Mouse (Mus musculus) lung, postnatal 0 days (tissue): Measurements from ENCODE around the gene Msi2. TPM values are rescaled to one million over a fixed set of nuclear protein-coding genes. Genes with fewer than 3 reads are reported as not detected.
A peak's percentile ranks its signal among the peaks of the same experiment; 100 is the strongest.

Experiments
- ATAC-seq: fragments of 200-750 bp; cut with Nextera tagmentation; 2 replicates; pipeline ENCODE4 v1.8.0; 2017; ENCODE audit warnings: moderate library complexity
- DNase-seq: peaks from one replicate; pipeline ENCODE4 v3.0.0-alpha.2; 2016; ENCODE audit warnings: low spot score
- H3K27ac ChIP-seq: fragments of 300-500 bp; sonication (generic); 2 replicates; pipeline ENCODE4 v1.5.1; 2014; ENCODE audit warnings: antibody characterized with exemption, mild to moderate bottlenecking, low read length, mixed read lengths
- H3K27me3 ChIP-seq: fragments of 300-500 bp; sonication (generic); replicated peaks from 2 replicates; pipeline ENCODE4 v1.6.1; 2014; ENCODE audit warnings: low read length, mixed read lengths; ENCODE audit not compliant: insufficient read depth
- H3K36me3 ChIP-seq: fragments of 300-500 bp; sonication (generic); 2 replicates; pipeline ENCODE4 v1.6.1; 2014; ENCODE audit warnings: low read length, mixed read lengths; ENCODE audit not compliant: insufficient read depth
- H3K4me1 ChIP-seq: fragments of 300-500 bp; sonication (generic); 2 replicates; pipeline ENCODE4 v1.6.1; 2014; ENCODE audit warnings: antibody characterized with exemption, low read depth, low read length, mixed read lengths; ENCODE audit not compliant: insufficient read depth
- H3K4me2 ChIP-seq: fragments of 300-500 bp; sonication (generic); replicated peaks from 2 replicates; pipeline ENCODE4 v1.6.1; 2014; ENCODE audit warnings: low read depth, mild to moderate bottlenecking, low read length, moderate library complexity, mixed read lengths
- H3K4me3 ChIP-seq: fragments of 300-500 bp; sonication (generic); 2 replicates; pipeline ENCODE4 v1.5.1; 2014; ENCODE audit warnings: low read depth, low read length
- H3K9ac ChIP-seq: fragments of 300-500 bp; sonication (generic); replicated peaks from 2 replicates; pipeline ENCODE4 v1.6.1; 2014; ENCODE audit warnings: low read depth, mild to moderate bottlenecking
- H3K9me3 ChIP-seq: fragments of 300-500 bp; sonication (generic); 2 replicates; pipeline ENCODE4 v1.6.1; 2016; ENCODE audit warnings: low read length, mixed read lengths
- CTCF ChIP-seq: IDR thresholded peaks from 2 replicates; pipeline ENCODE4 v1.5.1; 2016; ENCODE audit warnings: antibody characterized with exemption, mild to moderate bottlenecking
- EP300 ChIP-seq: IDR thresholded peaks from 2 replicates; pipeline ENCODE4 v1.6.1; 2016; ENCODE audit warnings: antibody characterized with exemption, mild to moderate bottlenecking, control low read depth
- whole genome bisulfite sequencing: fragments of 180-500 bp; shearing (Covaris S2); extraction: QIAGEN DNeasy Blood & Tissue Kit; methylation state at CpG from one replicate; pipeline ENCODE4 v1.1.7; 2014; 5-methylcytosine and 5-hydroxymethylcytosine counted together
- polyA plus RNA-seq: library from polyadenylated mRNA; unstranded; fragments of >200 nt; fragmentation: Nextera tagmentation; extraction: Ambion mirVana; gene quantifications from 2 replicates; pipeline ENCODE4 v1.2.1, GENCODE M21; 2015

Gene Msi2
- polyA plus RNA-seq, 1 experiment from 2014 or later = 12.6 TPM

GRCm38 (mm10) chr11:88582021-88582707, 136.1 kb downstream of the Msi2 start:
- Histone ChIP-seq H3K27ac (peak overlapping the region; percentile 54), H3K9ac (no peak overlapping the region), H3K27me3 (no peaks in the 10 kb centered on the region), H3K4me1 (peaks cover 32% of the 10 kb centered on the region; the same call in 1 of the 2 replicates), H3K36me3 (no peaks in the 10 kb centered on the region), H3K4me3 (no peak overlapping the region), H3K9me3 (no peaks in the 10 kb centered on the region), H3K4me2 (0 out of 2 replicates have a peak overlapping the region, but pooled peaks have one; percentile 22)
- 31% methylated on average over 13 of the region's 13 CpGs for WGBS
- TF ChIP-seq CTCF (no peak), EP300 (no peak)
- ATAC-seq = no peak
- DNase-seq = no peak

DNA sequence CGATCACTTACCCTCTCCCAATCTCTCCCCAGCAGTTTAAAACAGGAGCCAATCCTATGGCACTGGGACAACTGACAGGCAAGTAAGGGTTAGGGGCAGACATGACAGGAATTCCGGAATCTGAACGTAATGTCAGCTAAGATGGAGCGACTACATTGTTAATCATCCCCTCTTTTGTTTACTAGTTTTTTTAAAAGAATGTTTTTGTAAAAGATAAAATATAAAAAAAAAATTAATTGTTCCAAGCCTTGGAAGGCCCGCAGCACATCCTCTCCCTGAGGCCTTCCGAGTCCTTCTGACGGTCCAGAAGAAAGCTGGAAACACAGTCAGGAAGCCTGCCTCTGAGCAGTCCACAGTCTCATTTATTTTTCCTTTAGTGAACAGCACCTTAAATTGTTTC, 136.9 kb downstream of the Msi2 start:
- Histone ChIP-seq H3K9me3 (no peaks in the 10 kb centered on the region), H3K4me2 (no peak overlapping the region), H3K4me3 (no peak overlapping the region), H3K36me3 (no peaks in the 10 kb centered on the region), H3K27me3 (no peaks in the 10 kb centered on the region), H3K9ac (no peak overlapping the region), H3K4me1 (peaks cover 32% of the 10 kb centered on the region; the same call in 1 of the 2 replicates), H3K27ac (no peak overlapping the region; the same call in 1 of the 2 replicates)
- 55% methylated on average over 7 of the region's 7 CpGs for WGBS
- ATAC-seq (no peak), DNase-seq (no peak)
- TF ChIP-seq CTCF (no peak), EP300 (peak; percentile 41; the same call in 1 of the 2 replicates)

DNA sequence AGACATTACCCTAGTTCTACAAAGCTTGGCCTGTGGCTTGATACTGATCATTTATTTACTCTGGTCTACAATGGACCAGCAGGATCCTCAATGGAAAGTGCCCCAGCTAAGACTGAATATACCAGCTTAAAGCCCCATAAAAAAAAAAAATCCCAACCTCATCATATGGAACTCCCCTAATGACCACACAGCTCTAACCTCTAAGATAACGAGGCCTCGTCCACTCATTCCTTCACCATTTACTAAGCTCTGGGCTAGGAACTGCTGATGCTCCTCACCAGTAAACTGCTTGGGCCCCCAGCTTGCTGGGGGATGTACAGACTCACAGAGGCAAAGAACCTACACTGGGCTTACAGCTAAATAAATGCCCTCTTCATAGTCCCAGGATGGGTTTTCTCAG, 139.6 kb downstream of the Msi2 start:
- Histone ChIP-seq H3K27ac (no peak overlapping the region), H3K4me1 (peaks cover 30% of the 10 kb centered on the region), H3K27me3 (no peaks in the 10 kb centered on the region), H3K36me3 (no peaks in the 10 kb centered on the region), H3K4me2 (no peak overlapping the region), H3K4me3 (no peak overlapping the region), H3K9me3 (no peaks in the 10 kb centered on the region), H3K9ac (no peak overlapping the region)
- no peak for TF ChIP-seq CTCF
- TF ChIP-seq EP300 = no peak
- no peak for DNase-seq
- ATAC-seq = no peak
- WGBS = 98% methylated on average over 2 of the region's 2 CpGs

GRCm38 (mm10) chr11:88577076-88577475, 141.2 kb downstream of the Msi2 start:
- TF ChIP-seq CTCF = no peak
- no peak for TF ChIP-seq EP300
- Histone ChIP-seq H3K4me2 (no peak overlapping the region), H3K9ac (no peak overlapping the region), H3K36me3 (no peaks in the 10 kb centered on the region), H3K27ac (0 out of 2 replicates have a peak overlapping the region, but pooled peaks have one; percentile 4), H3K27me3 (no peaks in the 10 kb centered on the region), H3K9me3 (no peaks in the 10 kb centered on the region), H3K4me3 (no peak overlapping the region), H3K4me1 (peaks cover 15% of the 10 kb centered on the region)
- DNase-seq (peak; percentile 85), ATAC-seq (peak; percentile 58)
- 59% methylated on average over 7 of the region's 7 CpGs for WGBS

DNA sequence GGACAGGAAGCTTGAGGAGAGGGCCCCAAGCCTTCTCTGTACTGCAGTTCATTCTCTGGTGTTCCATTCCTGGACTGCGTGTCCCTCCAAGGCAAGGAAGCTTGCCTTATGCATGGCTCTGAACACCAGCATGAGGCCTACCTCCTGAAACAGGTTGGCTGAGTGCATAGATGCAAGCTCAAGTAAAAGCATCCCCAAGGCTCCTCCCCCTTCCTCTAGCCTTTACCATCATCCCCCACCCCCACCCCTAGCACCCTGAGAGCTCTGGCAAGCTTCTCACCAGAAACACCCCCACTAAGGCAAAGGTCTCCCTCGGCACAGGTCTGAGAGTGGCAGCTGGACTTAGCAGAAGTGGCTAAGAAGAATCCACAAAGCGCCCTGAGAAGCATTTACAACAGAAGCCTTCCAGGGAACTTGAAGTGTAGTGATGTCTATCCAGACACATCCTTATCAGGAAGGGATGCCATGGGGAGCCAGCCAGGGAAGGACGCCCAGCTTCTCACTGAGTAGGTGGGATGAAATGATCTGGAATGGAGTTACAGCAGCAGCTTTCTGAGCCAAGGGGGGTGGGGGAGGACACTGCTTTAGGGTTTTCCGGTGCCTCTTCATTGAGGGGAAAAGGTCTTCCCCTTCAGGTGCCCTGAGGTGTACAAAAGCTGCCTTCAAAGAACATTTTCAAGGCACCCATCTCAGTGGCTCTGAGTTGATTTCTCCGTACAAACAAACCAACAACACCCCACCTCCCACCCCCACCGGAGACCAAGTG, 141.9 kb downstream of the Msi2 start:
- H3K4me2 ChIP-seq = no peak overlapping the region
- H3K4me3 ChIP-seq = no peak overlapping the region
- WGBS = 48% methylated on average over 7 of the region's 7 CpGs
- no peaks in the 10 kb centered on the region for H3K9me3 ChIP-seq
- no peak overlapping the region for H3K9ac ChIP-seq
- H3K27ac ChIP-seq = peak overlapping the region; percentile 4; the same call in 1 of the 2 replicates
- H3K4me1 ChIP-seq = peaks cover 8% of the 10 kb centered on the region
- TF ChIP-seq EP300 (no peak), CTCF (no peak)
- H3K36me3 ChIP-seq = no peaks in the 10 kb centered on the region
- ATAC-seq (peak; percentile 25; the same call in 1 of the 2 replicates), DNase-seq (peak; percentile 57)
- no peaks in the 10 kb centered on the region for H3K27me3 ChIP-seq

GRCm38 (mm10) chr11:88574575-88575360, 143.5 kb downstream of the Msi2 start:
- H3K27me3 ChIP-seq = no peaks in the 10 kb centered on the region
- peaks cover 8% of the 10 kb centered on the region for H3K4me1 ChIP-seq
- H3K4me3 ChIP-seq = no peak overlapping the region
- ATAC-seq = peak; percentile 21; the same call in 1 of the 2 replicates
- H3K4me2 ChIP-seq = no peak overlapping the region
- H3K9ac ChIP-seq = no peak overlapping the region
- peak; percentile 67 for DNase-seq
- H3K36me3 ChIP-seq = no peaks in the 10 kb centered on the region
- 67% methylated on average over 4 of the region's 4 CpGs for WGBS
- no peaks in the 10 kb centered on the region for H3K9me3 ChIP-seq
- TF ChIP-seq EP300 = no peak
- TF ChIP-seq CTCF = peak; percentile 13; the same call in 1 of the 2 replicates
- no peak overlapping the region for H3K27ac ChIP-seq
